Mouse (Mus musculus): ENCODE data around the gene Fancc.

The Fancc gene

GRCm38 (mm10) chr13:63516535-63516934 is 19.5 kb upstream of the Fancc start:
- CTCF ChIA-PET, result no interaction called here

GRCm38 (mm10) chr13:63515542-63515941 is 18.5 kb upstream of the Fancc start:
- CTCF ChIA-PET, result no interaction called here

GRCm38 (mm10) chr13:63514931-63515360 is 17.9 kb upstream of the Fancc start:
- CTCF ChIA-PET, result no interaction called here

- CTCF ChIA-PET, result no interaction called here
These were observed 16.5 kb upstream of the Fancc start for GRCm38 (mm10) chr13:63513374-63514098.

- CTCF ChIA-PET, result no interaction called here
These were observed 15.3 kb upstream of the Fancc start for GRCm38 (mm10) chr13:63512411-63512810.

GRCm38 (mm10) chr13:63507821-63508220 is 10.7 kb upstream of the Fancc start:
- CTCF ChIA-PET, result no interaction called here

- CTCF ChIA-PET, result no interaction called here
These were observed 10.0 kb upstream of the Fancc start for GRCm38 (mm10) chr13:63507001-63507556.

GRCm38 (mm10) chr13:63506364-63506763 is 9.3 kb upstream of the Fancc start:
- CTCF ChIA-PET, result no interaction called here

GRCm38 (mm10) chr13:63502391-63502790 is 5.3 kb upstream of the Fancc start:
- CTCF ChIA-PET, result interaction anchor here (0.6 kb wide), 1 partner anchor 451 kb away, joined by 3 read pairs; no protein-coding TSS in a partner anchor

GRCm38 (mm10) chr13:63499489-63499888 is 2.4 kb upstream of the Fancc start:
- CTCF ChIA-PET, result no interaction called here

- CTCF ChIA-PET, result no interaction called here
These were observed 9.4 kb downstream of the Fancc start for GRCm38 (mm10) chr13:63487707-63488042.

- CTCF ChIA-PET, result no interaction called here
These were observed 10.0 kb downstream of the Fancc start for GRCm38 (mm10) chr13:63486791-63487706.

GRCm38 (mm10) chr13:63475356-63475755 is 21.7 kb downstream of the Fancc start:
- CTCF ChIA-PET, result no interaction called here

GRCm38 (mm10) chr13:63452898-63453297 is 44.2 kb downstream of the Fancc start:
- CTCF ChIA-PET, result no interaction called here

GRCm38 (mm10) chr13:63451140-63451539 is 45.9 kb downstream of the Fancc start:
- CTCF ChIA-PET, result no interaction called here

- CTCF ChIA-PET, result no interaction called here
These were observed 51.7 kb downstream of the Fancc start for GRCm38 (mm10) chr13:63445419-63445818.

- CTCF ChIA-PET, result interaction anchor here (0.7 kb wide), 2 partner anchors 12 to 268 kb away, joined by 3 to 4 read pairs; no protein-coding TSS in a partner anchor
These were observed 64.3 kb downstream of the Fancc start for GRCm38 (mm10) chr13:63432759-63433158.

GRCm38 (mm10) chr13:63431857-63432191 is 65.3 kb downstream of the Fancc start:
- CTCF ChIA-PET, result no interaction called here

- CTCF ChIA-PET, result no interaction called here
These were observed 65.8 kb downstream of the Fancc start for GRCm38 (mm10) chr13:63431030-63431856.

GRCm38 (mm10) chr13:63430681-63431029 is 66.4 kb downstream of the Fancc start:
- CTCF ChIA-PET, result no interaction called here

GRCm38 (mm10) chr13:63430206-63430605 is 66.9 kb downstream of the Fancc start:
- CTCF ChIA-PET, result interaction anchor here (1.0 kb wide), 1 partner anchor 885 kb away, joined by 3 read pairs; no protein-coding TSS in a partner anchor

- CTCF ChIA-PET, result interaction anchor here (0.7 kb wide), 1 partner anchor 8 kb away, joined by 3 read pairs; no protein-coding TSS in a partner anchor
These were observed 68.9 kb downstream of the Fancc start for GRCm38 (mm10) chr13:63428211-63428610.
